Mouse (Mus musculus): ENCODE results near the gene Pou5f1. TPM values are rescaled to one million over a fixed set of nuclear protein-coding genes. Genes with fewer than 3 reads are reported as not detected.
A peak's percentile ranks its signal among the peaks of the same experiment; 100 is the strongest.
"Not testable (repeated sequence)": the region's sequence is repeated elsewhere in the genome, so short reads cannot be mapped to it uniquely, and the experiment has no call there.

Gene Pou5f1
- total RNA-seq (2021): not detected
- long read RNA-seq, experiment 1: 0 reads
- long read RNA-seq, experiment 2: 0 reads

- no peak for TF ChIP-seq CTCF (IDR thresholded peaks at IDR 0.05)
- DNase-seq: no peak
Observed at GRCm38 (mm10) chr17:35505776-35506175, at the start of gene Pou5f1. TSS of gene Pou5f1 (plus strand) at chr17:35506018.

GRCm38 (mm10) chr17:35458247-35458646 is 47.6 kb upstream of the Pou5f1 start:
- DNase-seq; H3K27ac ChIP-seq; intact Hi-C loops (cut with DNase I); H3K4me3 ChIP-seq: not testable (repeated sequence)

More at GRCm38 (mm10) chr17:35505776-35506175, at the start of gene Pou5f1:
- Histone ChIP-seq H3K4me3 (no peak within 1 kb of the TSS), H3K27ac (no peak within 1 kb of the TSS)
- intact Hi-C loops (cut with DNase I): no loop called here

- DNase-seq; intact Hi-C loops (cut with DNase I); H3K4me3 ChIP-seq; H3K27ac ChIP-seq: not testable (repeated sequence)
Observed at GRCm38 (mm10) chr17:35460513-35461341, 45.1 kb upstream of the Pou5f1 start.

GRCm38 (mm10) chr17:35465651-35466050 is 40.2 kb upstream of the Pou5f1 start:
- DNase-seq; H3K4me3 ChIP-seq; intact Hi-C loops (cut with DNase I); H3K27ac ChIP-seq: not testable (repeated sequence)
- peak; percentile 45 for TF ChIP-seq CTCF (IDR thresholded peaks at IDR 0.05)

GRCm38 (mm10) chr17:35468936-35469335 is 36.9 kb upstream of the Pou5f1 start:
- DNase-seq; intact Hi-C loops (cut with DNase I): not testable (repeated sequence)

GRCm38 (mm10) chr17:35469842-35470751 is 35.7 kb upstream of the Pou5f1 start, which contains the start of gene H2-Q10:
TSS of gene H2-Q10 (plus strand) at chr17:35470089.
- H3K4me3 ChIP-seq: peak within 1 kb of the TSS; percentile 53

More at GRCm38 (mm10) chr17:35468936-35469335, 36.9 kb upstream of the Pou5f1 start:
- H3K4me3 ChIP-seq, H3K27ac ChIP-seq: not testable (repeated sequence)

GRCm38 (mm10) chr17:35484066-35484465 is 21.8 kb upstream of the Pou5f1 start:
- Histone ChIP-seq H3K27ac (no peak overlapping the region), H3K4me3 (no peak overlapping the region)
- DNase-seq: peak; percentile 57
- intact Hi-C loops (cut with DNase I): no loop called here
- TF ChIP-seq CTCF (IDR thresholded peaks at IDR 0.05): peak; percentile 99

More at GRCm38 (mm10) chr17:35469842-35470751, 35.7 kb upstream of the Pou5f1 start, which contains the start of gene H2-Q10:
- intact Hi-C loops (cut with DNase I): no loop called here
- no peak within 1 kb of the TSS for H3K27ac ChIP-seq
- no peak for TF ChIP-seq CTCF (IDR thresholded peaks at IDR 0.05)
- peak; percentile 18 for DNase-seq

- TF ChIP-seq CTCF (IDR thresholded peaks at IDR 0.05): no peak
- H3K27ac ChIP-seq: no peak overlapping the region
- no peak for DNase-seq
- H3K4me3 ChIP-seq: no peak overlapping the region
- intact Hi-C loops (cut with DNase I): no loop called here
Observed at GRCm38 (mm10) chr17:35485702-35486101, 20.1 kb upstream of the Pou5f1 start.

GRCm38 (mm10) chr17:35486726-35487125 is 19.1 kb upstream of the Pou5f1 start:
- intact Hi-C loops (cut with DNase I): no loop called here
- Histone ChIP-seq H3K27ac (no peak overlapping the region), H3K4me3 (no peak overlapping the region)
- no peak for TF ChIP-seq CTCF (IDR thresholded peaks at IDR 0.05)
- no peak for DNase-seq

- no peak for DNase-seq
- H3K27ac ChIP-seq: no peak overlapping the region
- intact Hi-C loops (cut with DNase I): no loop called here
- no peak overlapping the region for H3K4me3 ChIP-seq
- TF ChIP-seq CTCF (IDR thresholded peaks at IDR 0.05): no peak
Observed at GRCm38 (mm10) chr17:35488041-35488440, 17.8 kb upstream of the Pou5f1 start.

- H3K27ac ChIP-seq: no peak overlapping the region
- no peak overlapping the region for H3K4me3 ChIP-seq
- DNase-seq: no peak
- intact Hi-C loops (cut with DNase I): loop anchor here (5.0 kb wide), 1 partner anchor 153 kb away; no protein-coding TSS in a partner anchor
- no peak for TF ChIP-seq CTCF (IDR thresholded peaks at IDR 0.05)
Observed at GRCm38 (mm10) chr17:35490320-35490719, 15.5 kb upstream of the Pou5f1 start.

- H3K27ac ChIP-seq: no peak overlapping the region
- no peak for TF ChIP-seq CTCF (IDR thresholded peaks at IDR 0.05)
- no peak for DNase-seq
- H3K4me3 ChIP-seq: no peak overlapping the region
- intact Hi-C loops (cut with DNase I): no loop called here
Observed at GRCm38 (mm10) chr17:35497124-35497523, 8.7 kb upstream of the Pou5f1 start.

- Histone ChIP-seq H3K4me3 (no peak overlapping the region), H3K27ac (no peak overlapping the region)
- no peak for TF ChIP-seq CTCF (IDR thresholded peaks at IDR 0.05)
- DNase-seq: no peak
- intact Hi-C loops (cut with DNase I): no loop called here
Observed at GRCm38 (mm10) chr17:35502226-35502625, 3.6 kb upstream of the Pou5f1 start.
